Mouse (Mus musculus): ENCODE measurements around the gene Pcp4l1.
"Not testable (repeated sequence)": the region's sequence is repeated elsewhere in the genome, so short reads cannot be mapped to it uniquely, and the experiment has no call there.

Gene Pcp4l1

DNA sequence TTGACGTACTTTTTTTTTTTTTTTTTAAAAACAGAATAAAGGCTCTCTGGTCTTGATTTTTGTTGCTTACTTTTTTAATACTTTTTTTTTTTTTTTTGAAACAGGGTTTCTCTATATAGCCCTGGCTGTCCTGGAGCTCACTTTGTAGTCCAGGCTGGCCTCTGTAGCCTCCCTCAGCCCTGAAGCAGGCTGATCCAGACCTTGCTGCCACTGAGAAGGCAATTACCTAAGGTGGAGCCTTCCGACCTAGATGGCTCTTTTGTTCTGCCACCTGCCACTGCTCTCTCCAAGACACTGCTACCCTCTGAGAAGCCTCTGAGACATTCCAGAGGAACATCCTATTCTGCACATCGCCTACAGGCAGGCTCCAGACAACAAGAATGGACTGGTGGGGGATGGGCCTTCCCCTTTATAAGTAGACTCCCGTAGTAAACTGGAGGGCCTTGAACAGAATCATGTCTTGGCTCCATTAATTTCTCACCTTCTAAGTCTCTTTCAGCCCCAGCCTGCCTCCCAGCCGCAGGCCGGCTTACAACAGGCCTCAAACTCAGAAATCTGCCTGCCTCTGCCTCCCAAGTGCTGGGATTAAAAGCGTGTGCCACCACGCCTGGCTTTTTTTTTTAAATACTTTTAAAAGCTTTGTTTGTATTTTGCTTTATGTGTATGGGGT lies 58.4 kb downstream of the Pcp4l1 start:
- not testable (repeated sequence) for DNase-seq (ENCODE audit: extremely low read depth, low read depth)

DNA sequence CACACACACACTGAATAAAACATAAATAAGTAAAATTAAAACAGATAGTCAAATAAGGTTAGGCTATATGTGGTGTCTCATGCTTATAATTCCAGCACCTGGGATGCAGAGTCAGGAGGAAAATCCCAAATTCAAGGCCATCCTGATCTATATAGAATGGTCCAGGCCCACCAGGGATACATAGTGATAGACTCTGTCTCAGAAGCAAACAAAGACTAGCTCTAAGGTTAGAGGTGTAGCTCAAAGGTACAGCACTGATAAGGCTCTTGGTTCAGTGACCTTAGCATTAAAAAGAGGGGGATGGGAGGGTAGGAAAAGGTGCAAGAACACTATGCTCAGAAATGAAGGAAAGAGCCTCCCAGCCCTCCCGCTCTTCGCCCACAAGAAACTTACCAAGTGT lies 60.5 kb downstream of the Pcp4l1 start:
- DNase-seq (ENCODE audit: extremely low read depth, low read depth) = no peak

GRCm38 (mm10) chr1:171130971-171131370 lies 65.1 kb downstream of the Pcp4l1 start:
- DNase-seq (ENCODE audit: extremely low read depth, low read depth) = no peak

DNA sequence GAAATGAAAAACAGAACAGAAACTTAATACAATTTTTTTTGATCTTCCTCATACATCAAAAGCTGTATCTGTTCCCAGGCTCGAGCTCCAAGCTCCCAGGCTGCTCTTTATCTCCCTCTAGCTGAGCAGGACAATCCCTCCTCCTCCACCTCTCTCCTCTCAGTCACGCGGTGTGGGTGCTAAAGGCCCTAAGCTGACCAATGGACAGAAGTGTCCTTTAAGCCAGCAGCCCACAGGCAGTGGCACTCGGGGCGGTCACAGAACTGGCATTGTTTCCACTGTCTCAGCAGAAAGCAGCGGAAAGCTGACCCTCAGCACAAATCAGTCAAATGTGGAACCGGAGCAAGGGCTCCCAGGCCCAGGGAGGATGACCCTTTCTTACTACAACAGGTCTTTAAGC lies 66.8 kb downstream of the Pcp4l1 start:
- no peak for DNase-seq (ENCODE audit: extremely low read depth, low read depth)

GRCm38 (mm10) chr1:171124398-171124797 lies 71.7 kb downstream of the Pcp4l1 start:
- no peak for DNase-seq (ENCODE audit: extremely low read depth, low read depth)
